Mouse (Mus musculus): ENCODE data around the gene Bcl7a.

DNA sequence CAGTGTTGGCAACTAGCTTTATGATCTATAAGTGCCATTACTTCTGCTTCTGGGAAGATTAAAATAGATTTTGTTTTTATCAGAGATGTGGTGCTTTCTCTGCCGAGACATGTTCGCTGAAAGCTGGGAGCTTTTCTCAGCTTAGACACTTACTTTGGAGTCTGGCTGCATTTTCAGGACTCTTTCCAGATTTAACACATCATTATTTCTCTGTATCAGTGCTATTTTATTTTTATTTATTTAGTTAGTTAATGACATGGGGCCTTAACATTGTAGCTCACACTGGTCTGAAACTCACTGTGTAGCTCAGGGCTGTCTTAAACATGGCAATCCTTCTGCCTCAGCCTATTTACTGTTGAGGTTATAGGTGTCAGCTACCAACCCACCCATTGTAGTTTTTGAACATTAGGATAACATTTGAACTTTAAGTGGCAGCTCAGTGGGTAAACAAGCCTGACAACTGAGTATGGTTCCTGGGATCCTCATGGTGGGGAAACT is 70.3 kb downstream of the Bcl7a start:
- TF ChIP-seq MAX (IDR thresholded peaks at IDR 0.05; ENCODE audit: low read depth) (no peak), E2F4 (IDR thresholded peaks at IDR 0.05; ENCODE audit: insufficient read depth) (no peak), REST (IDR thresholded peaks at IDR 0.05; ENCODE audit: insufficient read depth, insufficient read length) (no peak), POLR2A (IDR thresholded peaks at IDR 0.05; ENCODE audit: insufficient read length, low read depth) (no peak), USF1 (IDR thresholded peaks at IDR 0.05; ENCODE audit: low read depth) (no peak)

All from myocyte (in vitro differentiated cells).